Mouse (Mus musculus): ENCODE data around the gene Ankrd13d.
A peak's percentile ranks its signal among the peaks of the same experiment; 100 is the strongest.

The Ankrd13d gene

DNA sequence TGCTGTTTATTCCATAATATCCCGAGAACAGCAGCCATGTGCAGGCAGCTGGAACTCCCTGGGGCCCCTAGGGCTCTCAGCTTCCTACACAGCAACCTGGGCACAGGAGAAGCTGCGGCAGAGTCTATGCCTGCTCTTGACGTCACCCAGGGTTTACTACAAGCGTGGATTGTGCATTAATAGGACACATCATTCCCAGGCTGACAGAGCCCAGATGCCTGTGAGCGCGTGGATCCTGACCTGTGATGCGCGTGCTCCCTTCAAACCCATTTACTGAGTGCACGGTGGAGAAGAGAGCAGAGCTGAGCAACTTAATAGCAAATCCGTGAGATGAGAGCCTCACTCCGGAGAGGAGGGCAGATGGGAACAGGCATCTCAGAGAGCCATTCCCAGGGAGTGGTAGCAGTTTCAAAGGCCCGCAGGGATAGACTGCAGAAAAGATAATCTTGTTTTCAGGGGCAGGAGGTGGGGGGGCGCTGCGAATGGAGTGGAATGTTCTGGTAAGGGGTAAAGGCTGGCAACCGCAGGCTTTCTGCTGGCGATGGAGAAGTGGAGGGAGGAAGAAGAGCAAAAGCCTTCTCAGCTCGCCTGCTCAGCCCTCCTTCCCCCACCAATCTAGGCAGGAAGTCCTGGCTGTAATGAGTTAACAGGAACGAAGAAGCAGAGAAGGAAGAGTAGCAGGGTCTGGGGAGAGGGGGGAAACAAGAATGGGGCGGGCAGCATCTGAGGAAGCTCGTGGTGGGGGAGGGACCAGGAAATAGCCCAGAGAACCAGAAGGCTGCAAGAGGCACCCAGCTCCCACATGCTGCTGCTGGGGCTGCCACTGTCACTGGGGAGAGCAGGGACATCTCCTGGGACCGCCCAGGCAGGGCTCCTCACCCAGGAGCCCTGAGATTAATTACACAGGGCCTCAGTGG lies 19.1 kb upstream of the Ankrd13d start:
- DNase-seq (ENCODE audit: extremely low read depth, low read depth): peak; percentile 79

DNA sequence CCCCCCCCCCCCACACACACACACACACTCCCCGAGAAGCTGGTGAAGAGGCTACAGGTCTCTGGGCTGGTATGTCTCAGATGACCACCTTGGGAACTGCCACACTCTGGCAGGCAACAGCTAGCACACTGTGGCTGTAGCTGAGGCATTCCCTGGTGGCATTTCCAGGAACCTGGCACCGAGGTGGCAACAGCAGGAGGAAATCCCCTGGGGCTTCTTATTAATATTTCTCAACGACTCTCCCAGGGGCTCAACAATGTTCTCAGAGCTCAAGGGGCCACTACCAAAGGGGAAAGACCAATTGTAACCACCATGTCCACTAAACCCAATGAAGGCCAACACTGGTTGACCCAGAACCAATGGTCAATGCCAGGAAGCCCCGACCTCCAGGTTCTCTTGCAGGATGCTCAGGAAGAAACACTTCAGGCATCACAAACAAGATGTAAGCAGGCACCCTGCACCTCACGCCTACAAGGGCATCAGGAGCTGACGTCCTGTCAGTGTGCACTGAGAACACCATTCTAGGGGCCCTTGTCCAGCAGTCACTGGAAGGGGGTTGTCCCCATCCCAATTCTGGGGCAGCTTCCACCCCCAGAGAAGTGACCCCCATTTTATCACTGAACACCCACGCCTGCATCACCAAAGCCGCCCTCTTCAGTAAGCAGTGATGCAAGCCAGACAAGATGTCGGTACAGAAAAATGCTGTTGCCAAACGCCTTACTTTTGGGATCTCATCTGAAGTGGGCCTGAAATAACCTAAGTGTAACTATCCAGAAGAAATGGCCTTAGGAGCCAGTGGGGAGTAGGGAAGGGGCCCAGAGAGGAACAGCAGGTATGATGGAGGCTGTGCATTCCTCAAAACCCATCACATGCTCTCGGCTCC lies 18.2 kb upstream of the Ankrd13d start:
- DNase-seq (ENCODE audit: extremely low read depth, low read depth): no peak

- peak; percentile 95 for DNase-seq (ENCODE audit: extremely low read depth, low read depth)
Observed at GRCm38 (mm10) chr19:4300271-4300704, 17.4 kb upstream of the Ankrd13d start.

DNA sequence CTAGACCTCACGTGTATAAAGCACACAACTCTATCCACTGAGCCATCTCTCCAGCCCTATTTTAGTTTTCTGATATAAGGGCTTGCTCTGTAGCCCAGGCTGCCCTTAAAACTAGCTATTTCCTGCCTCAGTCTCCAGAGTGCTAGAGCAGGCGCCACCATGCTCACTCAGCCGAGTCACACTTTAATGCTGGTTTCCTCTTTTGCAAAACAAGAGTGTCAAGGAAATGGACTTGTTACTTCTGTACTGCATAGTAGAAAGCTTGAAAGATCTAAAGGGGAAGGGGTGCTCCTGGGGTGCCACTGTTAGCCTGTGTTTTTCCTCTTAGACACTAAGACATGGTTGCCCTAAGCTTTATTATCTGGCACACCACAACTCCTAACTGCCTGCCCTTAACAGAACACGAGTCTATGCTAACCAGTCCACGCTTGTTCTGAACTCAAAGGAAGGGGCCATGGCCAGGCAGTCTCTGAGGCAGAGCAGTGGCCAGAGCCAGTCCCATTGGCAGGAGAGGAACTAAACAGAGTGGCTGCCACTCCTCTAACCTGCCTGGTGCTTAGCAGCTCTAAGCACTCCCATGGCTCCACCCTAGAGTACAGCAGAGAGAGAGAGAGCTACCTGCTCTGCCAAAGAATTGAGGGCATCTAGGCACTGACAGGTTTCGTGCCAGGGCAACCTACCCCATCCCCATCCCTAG lies 16.8 kb upstream of the Ankrd13d start:
- DNase-seq (ENCODE audit: extremely low read depth, low read depth): no peak

DNA sequence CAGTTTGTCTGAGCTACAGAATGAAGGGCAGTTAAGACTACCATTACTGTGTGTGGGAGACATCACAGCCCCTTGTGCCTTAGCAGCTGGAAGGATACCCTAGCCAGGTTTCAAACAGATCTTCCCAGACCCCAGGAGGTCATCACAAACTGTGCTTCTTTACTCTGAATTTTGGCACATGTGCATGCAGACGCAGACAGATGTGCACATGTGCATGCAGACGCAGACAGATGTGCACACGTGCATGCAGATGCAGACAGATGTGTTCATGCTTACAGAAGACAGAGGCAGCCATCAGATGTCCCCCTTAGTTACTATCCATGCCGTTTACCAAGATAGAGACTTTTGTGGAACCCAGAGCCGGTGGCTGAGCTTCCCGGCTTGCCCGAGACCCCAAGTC lies 16.2 kb upstream of the Ankrd13d start:
- no peak for DNase-seq (ENCODE audit: extremely low read depth, low read depth)

- DNase-seq (ENCODE audit: extremely low read depth, low read depth): no peak
Observed at GRCm38 (mm10) chr19:4298322-4299121, 15.6 kb upstream of the Ankrd13d start.

DNA sequence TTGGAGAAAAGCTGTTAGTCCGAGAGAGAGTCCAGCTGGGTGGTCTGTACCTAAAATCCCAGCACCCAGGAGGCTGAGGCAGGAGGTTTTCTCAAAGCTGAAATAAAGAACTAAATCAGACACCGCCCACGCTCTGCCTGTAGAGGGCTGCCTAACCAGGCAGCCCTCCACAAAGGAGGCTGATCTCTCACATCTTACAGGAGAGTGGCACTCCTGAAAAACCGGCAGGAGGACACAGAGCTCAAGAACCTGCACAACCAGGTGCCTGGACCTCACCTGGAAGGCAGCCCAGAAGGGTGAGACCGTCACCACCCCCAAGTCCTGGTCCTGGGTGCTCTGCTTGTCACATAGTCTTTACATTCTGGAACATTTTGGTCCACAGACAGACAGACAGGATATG lies 14.9 kb upstream of the Ankrd13d start:
- DNase-seq (ENCODE audit: extremely low read depth, low read depth): no peak

- DNase-seq (ENCODE audit: extremely low read depth, low read depth): no peak
Observed at GRCm38 (mm10) chr19:4296611-4297010, 13.7 kb upstream of the Ankrd13d start.

GRCm38 (mm10) chr19:4295391-4295790 lies 12.5 kb upstream of the Ankrd13d start:
- no peak for DNase-seq (ENCODE audit: extremely low read depth, low read depth)

GRCm38 (mm10) chr19:4294381-4295097 lies 11.6 kb upstream of the Ankrd13d start:
- DNase-seq (ENCODE audit: extremely low read depth, low read depth): peak; percentile 91

- no peak for DNase-seq (ENCODE audit: extremely low read depth, low read depth)
Observed at GRCm38 (mm10) chr19:4291161-4291560, 8.2 kb upstream of the Ankrd13d start.

DNA sequence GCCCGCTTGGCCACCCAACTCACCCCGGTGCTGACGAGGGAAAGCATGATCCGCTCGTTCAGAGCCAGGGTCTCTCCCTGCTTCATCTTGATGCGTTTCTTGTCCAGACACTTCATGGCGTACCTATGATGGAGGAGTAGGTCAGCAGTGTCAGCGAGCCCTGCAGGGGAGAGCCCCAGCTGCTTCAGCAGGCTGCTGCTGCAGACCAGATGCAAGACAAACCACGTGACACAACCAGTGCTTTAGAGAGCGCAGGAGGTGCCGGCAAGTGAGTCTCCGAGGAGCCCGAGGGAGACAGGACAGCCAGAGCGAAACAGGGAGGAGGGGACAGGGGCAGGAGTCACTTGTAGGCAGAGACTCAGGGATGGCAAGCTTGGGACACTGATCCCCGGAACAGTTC lies 7.8 kb upstream of the Ankrd13d start:
- no peak for DNase-seq (ENCODE audit: extremely low read depth, low read depth)

DNA sequence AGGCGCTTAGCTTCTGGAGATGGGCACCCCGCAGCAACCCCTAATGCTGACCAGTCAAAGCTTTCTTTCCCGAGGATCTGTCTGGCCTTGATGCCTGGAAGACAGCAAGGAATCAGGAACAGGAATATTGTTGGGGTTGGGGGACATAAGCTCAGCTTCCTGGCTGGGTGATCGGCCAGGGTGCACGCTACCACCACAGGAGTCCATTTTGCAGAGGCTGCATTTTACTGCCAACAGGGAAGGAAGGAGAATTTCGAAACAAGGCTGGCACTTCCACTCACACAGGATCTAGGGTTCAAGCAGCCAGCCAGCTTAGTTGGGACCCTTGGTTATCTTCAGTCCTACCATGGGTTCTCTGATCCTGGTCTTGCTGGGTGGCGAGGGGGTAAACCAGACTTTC lies 716 bp upstream of the Ankrd13d start:
- no peak for DNase-seq (ENCODE audit: extremely low read depth, low read depth)

- no peak for DNase-seq (ENCODE audit: extremely low read depth, low read depth)
Observed at GRCm38 (mm10) chr19:4280425-4280824, 2.5 kb downstream of the Ankrd13d start.

DNA sequence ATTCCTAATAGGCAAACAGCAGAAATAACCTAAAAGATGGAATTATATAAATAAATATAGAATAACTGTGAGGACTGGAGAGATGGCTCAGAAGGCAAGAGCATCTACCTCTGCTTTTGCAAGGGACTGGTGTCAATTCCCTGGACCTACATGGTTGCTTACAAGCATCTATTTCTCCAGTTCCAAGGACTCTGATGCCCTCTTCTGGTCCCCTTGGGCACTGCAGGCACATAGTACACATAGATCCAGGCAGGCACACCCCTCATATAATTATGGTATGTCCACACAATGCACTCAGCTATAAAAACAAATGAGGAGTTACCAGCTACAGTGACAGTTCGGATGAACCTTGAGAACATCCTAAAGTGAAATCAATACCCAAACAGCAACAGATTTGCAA lies 3.5 kb downstream of the Ankrd13d start:
- no peak for DNase-seq (ENCODE audit: extremely low read depth, low read depth)

- no peak for DNase-seq (ENCODE audit: extremely low read depth, low read depth)
Observed at GRCm38 (mm10) chr19:4270972-4271371, 12.0 kb downstream of the Ankrd13d start.

DNA sequence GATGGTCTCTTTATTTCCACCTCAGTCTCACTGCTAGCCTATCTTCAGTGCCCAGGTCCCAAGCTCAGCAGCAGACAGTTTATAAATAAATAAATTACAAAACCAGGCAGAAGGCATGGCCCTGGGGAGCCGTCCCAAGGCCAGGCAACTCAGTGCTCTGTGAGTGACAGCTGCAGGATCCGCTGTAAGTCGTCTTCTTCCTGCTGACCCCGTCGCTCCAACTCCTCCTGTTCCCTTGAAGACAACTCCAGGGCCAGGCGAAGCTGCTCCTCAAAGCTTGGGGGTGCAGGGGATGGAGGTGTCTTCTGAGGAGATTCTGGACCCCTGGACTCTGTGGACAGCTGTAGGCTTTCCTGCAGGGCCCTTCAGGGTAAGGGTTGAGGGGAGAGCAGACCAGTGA lies 12.8 kb downstream of the Ankrd13d start:
- no peak for DNase-seq (ENCODE audit: extremely low read depth, low read depth)

DNA sequence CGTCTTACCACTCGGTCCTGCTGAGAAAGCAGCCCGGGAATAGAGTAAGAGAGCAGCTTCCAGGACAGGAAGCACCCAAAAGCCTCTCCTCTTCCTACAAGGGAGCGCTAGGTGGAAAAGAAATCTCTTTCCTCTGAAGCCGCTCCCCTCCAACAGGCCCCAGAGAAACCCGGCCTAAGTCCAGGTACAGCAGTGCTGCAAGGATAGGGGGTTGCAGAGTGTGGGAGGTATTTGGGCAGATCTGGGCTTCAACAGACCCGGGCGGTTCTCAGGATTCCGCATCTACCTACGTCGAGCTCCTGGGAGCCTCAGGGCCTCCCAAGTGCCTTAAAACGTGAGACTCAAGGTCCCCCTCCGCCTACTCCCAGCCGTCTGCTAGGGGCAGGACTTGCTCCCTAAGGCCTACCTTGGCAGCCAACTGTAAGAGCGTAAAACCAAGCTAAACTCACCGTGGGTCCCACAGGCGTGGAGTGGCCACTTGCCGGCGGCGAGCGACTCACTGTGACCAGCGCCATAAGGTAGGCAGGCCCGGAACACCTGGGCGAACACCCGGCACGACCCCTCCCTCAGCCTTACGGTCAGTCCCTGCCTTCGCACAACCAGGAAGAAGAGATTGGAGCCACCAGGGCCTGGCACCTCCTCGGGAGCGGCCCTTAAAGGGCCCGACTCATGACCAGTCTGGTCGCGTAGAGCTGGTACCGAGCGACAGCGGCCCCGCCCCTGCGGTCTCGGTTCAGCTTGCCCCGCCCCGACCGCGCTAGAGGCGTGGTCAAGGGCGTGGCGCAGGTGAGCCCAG lies 14.2 kb downstream of the Ankrd13d start, which contains the start of gene Ssh3:
Gene Ssh3, minus strand, starts transcription at position 615 of the 796 bp plus-strand sequence.
- peak; percentile 33 for DNase-seq (ENCODE audit: extremely low read depth, low read depth)

- DNase-seq (ENCODE audit: extremely low read depth, low read depth): no peak
Observed at GRCm38 (mm10) chr19:4265956-4266355, 17.0 kb downstream of the Ankrd13d start.

Data from MEL-GATA-1-ER (cell line).